Mouse (Mus musculus) kidney, adult 2 months (tissue): ENCODE data around the gene Mylk. TPM values are rescaled to one million over a fixed set of nuclear protein-coding genes. Genes with fewer than 3 reads are reported as not detected.

Experiments used
- DNase-seq: peaks from one replicate; pipeline ENCODE4 v3.0.0; 2021
- H3K27ac ChIP-seq: fragments of 200-500 bp; 2 replicates; pipeline ENCODE4 v1.5.1; 2012; ENCODE audit warnings: low read depth, low read length, control low read depth, inconsistent platforms; ENCODE audit not compliant: insufficient read depth
- H3K27me3 ChIP-seq: fragments of 200-500 bp; replicated peaks from 2 replicates; pipeline ENCODE4 v1.6.1; 2012; ENCODE audit warnings: mild to moderate bottlenecking, moderate library complexity, low read length, inconsistent platforms; ENCODE audit not compliant: control insufficient read depth, insufficient read depth
- H3K36me3 ChIP-seq: fragments of 200-500 bp; 2 replicates; pipeline ENCODE4 v1.6.1; 2012; ENCODE audit warnings: mild to moderate bottlenecking, moderate library complexity, low read length, inconsistent platforms; ENCODE audit not compliant: control insufficient read depth, insufficient read depth
- H3K4me1 ChIP-seq: fragments of 200-500 bp; 2 replicates; pipeline ENCODE4 v1.6.1; 2011; ENCODE audit warnings: low read length; ENCODE audit not compliant: control insufficient read depth, insufficient read depth
- H3K4me3 ChIP-seq: fragments of 200-500 bp; 2 replicates; pipeline ENCODE4 v1.5.1; 2011; ENCODE audit warnings: mild to moderate bottlenecking, low read depth, low read length, control low read depth; ENCODE audit not compliant: insufficient read depth
- CTCF ChIP-seq: fragments of 200-500 bp; conservative IDR thresholded peaks from 2 replicates; pipeline ENCODE4 v1.5.1; 2011; ENCODE audit warnings: low read depth, mild to moderate bottlenecking, control low read depth, low read length, moderate library complexity, mixed read lengths; ENCODE audit not compliant: insufficient read depth, insufficient read length
- POLR2A ChIP-seq: fragments of 200-500 bp; IDR thresholded peaks from one replicate; pipeline ENCODE4 v1.6.1; 2011; ENCODE audit warnings: low read depth, low read length, control low read depth
- WGBS: fragments of 180-500 bp; shearing (Covaris S2); methylation state at CpG from one replicate; pipeline ENCODE4 v1.1.7; 2018; 5-methylcytosine and 5-hydroxymethylcytosine counted together
- polyA plus RNA-seq: library from polyadenylated mRNA; depleted of rRNA; stranded (reverse); fragments of >200 nt; gene quantifications from 2 replicates; pipeline ENCODE4 v1.2.3, GENCODE M21; 2012

The Mylk gene
- polyA plus RNA-seq, 1 experiment, result 64.7 TPM

- 46% methylated on average over 3 of the region's 3 CpGs for WGBS
- no peak for DNase-seq
- no peak overlapping the region for H3K4me3 ChIP-seq
Observed at GRCm38 (mm10) chr16:34752026-34752425, 7.0 kb downstream of the Mylk start.

GRCm38 (mm10) chr16:34752977-34753376, 8.0 kb downstream of the Mylk start:
- Histone ChIP-seq H3K36me3 (no peaks in the 10 kb centered on the region), H3K27me3 (no peaks in the 10 kb centered on the region), H3K27ac (no peak overlapping the region), H3K4me3 (no peak overlapping the region), H3K4me1 (peaks cover 18% of the 10 kb centered on the region; the same call in 1 of the 2 replicates)
- TF ChIP-seq CTCF, result no peak
- TF ChIP-seq POLR2A, result no peak
- DNase-seq, result no peak
- 91% methylated on average over 3 of the region's 3 CpGs for WGBS

More at GRCm38 (mm10) chr16:34752026-34752425, 7.0 kb downstream of the Mylk start:
- TF ChIP-seq CTCF, result no peak
- TF ChIP-seq POLR2A, result no peak
- H3K4me1 ChIP-seq, result peaks cover 18% of the 10 kb centered on the region; the same call in 1 of the 2 replicates
- no peaks in the 10 kb centered on the region for H3K36me3 ChIP-seq
- H3K27me3 ChIP-seq, result no peaks in the 10 kb centered on the region
- no peak overlapping the region for H3K27ac ChIP-seq

GRCm38 (mm10) chr16:34756991-34757390, 12.0 kb downstream of the Mylk start:
- Histone ChIP-seq H3K27ac (no peak overlapping the region), H3K36me3 (no peaks in the 10 kb centered on the region), H3K4me3 (no peak overlapping the region), H3K4me1 (peaks cover 13% of the 10 kb centered on the region; the same call in 1 of the 2 replicates), H3K27me3 (no peaks in the 10 kb centered on the region)
- WGBS, result 79% methylated on average over 7 of the region's 7 CpGs
- no peak for DNase-seq
- TF ChIP-seq POLR2A, result no peak
- no peak for TF ChIP-seq CTCF

GRCm38 (mm10) chr16:34758205-34758604, 13.2 kb downstream of the Mylk start:
- Histone ChIP-seq H3K27me3 (no peaks in the 10 kb centered on the region), H3K4me3 (no peak overlapping the region), H3K27ac (no peak overlapping the region), H3K36me3 (no peaks in the 10 kb centered on the region), H3K4me1 (peaks cover 11% of the 10 kb centered on the region; the same call in 1 of the 2 replicates)
- 57% methylated on average over 5 of the region's 5 CpGs for WGBS
- no peak for TF ChIP-seq CTCF
- no peak for TF ChIP-seq POLR2A
- DNase-seq, result peak; percentile 15

GRCm38 (mm10) chr16:34763959-34764591, 19.1 kb downstream of the Mylk start:
- no peak for DNase-seq
- H3K4me1 ChIP-seq, result 0 out of 2 replicates have a peak, but pooled peaks cover 4% of the 10 kb centered on the region
- H3K27me3 ChIP-seq, result no peaks in the 10 kb centered on the region
- H3K4me3 ChIP-seq, result no peak overlapping the region
- no peaks in the 10 kb centered on the region; the same call in 1 of the 2 replicates for H3K36me3 ChIP-seq
- no peak overlapping the region for H3K27ac ChIP-seq
- no peak for TF ChIP-seq CTCF
- WGBS, result 79% methylated on average over 9 of the region's 9 CpGs

GRCm38 (mm10) chr16:34765666-34766065, 20.7 kb downstream of the Mylk start:
- WGBS, result 92% methylated on average over 1 of the region's 1 CpGs

GRCm38 (mm10) chr16:34766193-34766592, 21.2 kb downstream of the Mylk start:
- TF ChIP-seq CTCF (no peak), POLR2A (no peak)
- Histone ChIP-seq H3K36me3 (no peaks in the 10 kb centered on the region; the same call in 1 of the 2 replicates), H3K27me3 (no peaks in the 10 kb centered on the region), H3K4me3 (no peak overlapping the region), H3K4me1 (peaks cover 8% of the 10 kb centered on the region; the same call in 1 of the 2 replicates), H3K27ac (no peak overlapping the region)
- DNase-seq, result no peak
- WGBS, result 97% methylated on average over 1 of the region's 1 CpGs

More at GRCm38 (mm10) chr16:34765666-34766065, 20.7 kb downstream of the Mylk start:
- DNase-seq, result no peak
- no peaks in the 10 kb centered on the region; the same call in 1 of the 2 replicates for H3K36me3 ChIP-seq
- H3K4me1 ChIP-seq, result peaks cover 8% of the 10 kb centered on the region; the same call in 1 of the 2 replicates
- TF ChIP-seq CTCF (no peak), POLR2A (no peak)
- no peaks in the 10 kb centered on the region for H3K27me3 ChIP-seq
- H3K27ac ChIP-seq, result no peak overlapping the region
- H3K4me3 ChIP-seq, result no peak overlapping the region
